Mouse (Mus musculus) hindbrain, embryonic 11.5 days (tissue): ENCODE data around the gene Tnfaip8l2. TPM values are rescaled to one million over a fixed set of nuclear protein-coding genes. Genes with fewer than 3 reads are reported as not detected.
A peak's percentile ranks its signal among the peaks of the same experiment; 100 is the strongest.

Experiments
- ATAC-seq: fragments of 200-750 bp; cut with Nextera tagmentation; 2 replicates; pipeline ENCODE4 v1.8.0; 2017; ENCODE audit warnings: mild to moderate bottlenecking, moderate TSS enrichment, moderate library complexity; ENCODE audit not compliant: low FRiP score
- DNase-seq: peaks from one replicate; pipeline ENCODE4 v3.0.0-alpha.2; 2015; ENCODE audit warnings: low spot score
- H3K27ac ChIP-seq: fragments of 300-500 bp; sonication (generic); 2 replicates; pipeline ENCODE4 v1.5.1; 2014; ENCODE audit warnings: mild to moderate bottlenecking, low read depth, low read length
- H3K27me3 ChIP-seq: fragments of 300-500 bp; sonication (generic); 2 replicates; pipeline ENCODE4 v1.6.1; 2014; ENCODE audit warnings: mild to moderate bottlenecking, low read length, moderate library complexity, mixed read lengths; ENCODE audit not compliant: control insufficient read depth, insufficient read depth
- H3K36me3 ChIP-seq: fragments of 300-500 bp; sonication (generic); 2 replicates; pipeline ENCODE4 v1.6.1; 2014; ENCODE audit warnings: mild to moderate bottlenecking, low read length, moderate library complexity, mixed read lengths; ENCODE audit not compliant: control insufficient read depth, insufficient read depth
- H3K4me1 ChIP-seq: fragments of 300-500 bp; sonication (generic); replicated peaks from 2 replicates; pipeline ENCODE4 v1.6.1; 2014; ENCODE audit warnings: low read length, mixed read lengths; ENCODE audit not compliant: control insufficient read depth, insufficient read depth
- H3K4me2 ChIP-seq: fragments of 300-500 bp; sonication (generic); replicated peaks from 2 replicates; pipeline ENCODE4 v1.6.1; 2014; ENCODE audit warnings: mild to moderate bottlenecking, low read depth, low read length
- H3K4me3 ChIP-seq: fragments of 300-500 bp; sonication (generic); 2 replicates; pipeline ENCODE4 v1.5.1; 2014; ENCODE audit warnings: low read depth, low read length
- H3K9ac ChIP-seq: fragments of 300-500 bp; sonication (generic); 2 replicates; pipeline ENCODE4 v1.6.1; 2014; ENCODE audit warnings: low read depth, low read length
- H3K9me3 ChIP-seq: fragments of 300-500 bp; sonication (generic); 2 replicates; pipeline ENCODE4 v1.6.1; 2016; ENCODE audit warnings: low read length; ENCODE audit not compliant: control insufficient read depth
- WGBS: fragments of 180-500 bp; shearing (Covaris S2); extraction: QIAGEN DNeasy Blood & Tissue Kit; methylation state at CpG from one replicate; pipeline ENCODE4 v1.1.7; 2014; 5-methylcytosine and 5-hydroxymethylcytosine counted together
- polyA plus RNA-seq: library from polyadenylated mRNA; unstranded; fragments of >200 nt; fragmentation: Nextera tagmentation; extraction: Ambion mirVana; gene quantifications from 2 replicates; pipeline ENCODE4 v1.2.1, GENCODE M21; 2014

Tnfaip8l2 gene
- polyA plus RNA-seq, 1 experiment from 2014 or later, result 2.1 TPM

DNA sequence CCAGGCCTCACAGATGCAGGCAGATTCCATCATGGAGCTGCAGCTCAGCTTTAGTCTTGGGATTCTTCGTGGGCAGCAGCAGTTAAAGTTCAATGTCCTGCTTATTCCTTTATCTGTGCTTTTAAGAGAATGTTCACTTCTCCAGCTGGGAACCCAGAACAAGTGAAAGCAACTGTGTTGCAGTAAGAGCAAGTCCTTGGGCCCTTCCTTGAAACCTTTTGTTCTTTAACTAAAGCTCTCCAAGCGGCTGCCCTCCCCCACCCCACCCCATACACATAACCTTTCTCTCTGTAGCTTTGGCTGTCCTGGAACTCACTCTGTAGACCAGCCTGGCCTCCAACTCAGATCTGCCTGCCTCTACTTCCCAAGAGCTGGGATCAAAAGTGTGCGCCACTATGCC lies 34.3 kb upstream of the Tnfaip8l2 start:
- ATAC-seq, result no peak
- Histone ChIP-seq H3K36me3 (peaks cover 7% of the 10 kb centered on the region; the same call in 1 of the 2 replicates), H3K27ac (no peak overlapping the region), H3K4me3 (no peak overlapping the region), H3K4me2 (no peak overlapping the region), H3K9ac (no peak overlapping the region), H3K4me1 (peaks cover 2% of the 10 kb centered on the region; the same call in 1 of the 2 replicates), H3K27me3 (peaks cover 23% of the 10 kb centered on the region), H3K9me3 (no peaks in the 10 kb centered on the region)
- DNase-seq, result no peak
- 65% methylated on average over 3 of the region's 3 CpGs for WGBS

GRCm38 (mm10) chr3:95174011-95174592 lies 31.9 kb upstream of the Tnfaip8l2 start:
- Histone ChIP-seq H3K27ac (no peak overlapping the region), H3K4me2 (no peak overlapping the region), H3K9me3 (no peaks in the 10 kb centered on the region), H3K36me3 (peaks cover 14% of the 10 kb centered on the region), H3K9ac (no peak overlapping the region), H3K27me3 (peaks cover 43% of the 10 kb centered on the region), H3K4me1 (peaks cover 2% of the 10 kb centered on the region; the same call in 1 of the 2 replicates), H3K4me3 (no peak overlapping the region; the same call in 1 of the 2 replicates)
- 1% methylated on average over 16 of the region's 16 CpGs for WGBS
- peak; percentile 48; the same call in 1 of the 2 replicates for ATAC-seq
- peak; percentile 91 for DNase-seq

DNA sequence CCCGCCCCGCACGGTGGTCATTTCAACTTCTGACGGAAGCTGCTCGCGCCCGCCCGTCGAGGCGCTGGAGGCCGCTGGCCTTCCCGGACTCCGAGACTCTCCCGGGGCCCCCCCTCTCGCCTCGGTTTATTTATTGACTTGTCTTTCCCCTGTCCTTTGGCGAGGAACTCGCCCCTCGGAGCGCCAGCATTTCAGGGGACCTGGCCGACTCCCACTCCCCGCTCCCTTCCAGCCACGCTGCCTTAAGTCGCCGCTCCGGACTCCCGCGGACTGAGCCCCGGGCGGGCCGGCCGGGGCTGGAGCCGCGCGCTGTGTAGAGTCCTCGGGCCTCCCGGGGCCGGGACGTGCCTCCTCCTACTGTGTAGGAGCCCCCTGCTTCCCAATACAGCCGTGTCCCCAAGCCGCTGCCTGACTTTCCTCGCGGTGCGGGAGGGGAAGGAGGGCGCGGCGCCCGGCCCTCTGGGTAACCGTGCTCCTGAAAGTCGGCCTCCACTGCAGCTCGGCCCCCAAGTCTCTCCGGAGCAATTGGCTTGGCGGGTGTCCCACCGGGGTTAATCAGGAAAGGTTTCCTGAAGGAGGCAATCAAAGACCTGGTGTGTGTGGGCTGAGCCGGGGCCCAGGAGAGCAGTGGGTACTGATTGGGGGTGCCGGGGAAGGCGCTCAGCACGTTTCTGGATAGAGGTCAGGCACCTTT lies 31.2 kb upstream of the Tnfaip8l2 start:
- H3K27ac ChIP-seq, result no peak overlapping the region
- H3K4me1 ChIP-seq, result peaks cover 2% of the 10 kb centered on the region; the same call in 1 of the 2 replicates
- H3K4me3 ChIP-seq, result peak overlapping the region; percentile 19
- no peaks in the 10 kb centered on the region for H3K9me3 ChIP-seq
- no peak for DNase-seq
- peak overlapping the region; percentile 12; the same call in 1 of the 2 replicates for H3K9ac ChIP-seq
- ATAC-seq, result peak; percentile 14; the same call in 1 of the 2 replicates
- peaks cover 14% of the 10 kb centered on the region for H3K36me3 ChIP-seq
- H3K27me3 ChIP-seq, result peaks cover 43% of the 10 kb centered on the region
- 4% methylated on average over 58 of the region's 58 CpGs for WGBS
- peak overlapping the region; percentile 19; the same call in 1 of the 2 replicates for H3K4me2 ChIP-seq

- Histone ChIP-seq H3K36me3 (peaks cover 17% of the 10 kb centered on the region), H3K4me3 (peak overlapping the region; percentile 19), H3K4me1 (peaks cover 2% of the 10 kb centered on the region; the same call in 1 of the 2 replicates), H3K4me2 (peak overlapping the region; percentile 19; the same call in 1 of the 2 replicates), H3K27ac (no peak overlapping the region), H3K9ac (peak overlapping the region; percentile 21; the same call in 1 of the 2 replicates), H3K27me3 (peaks cover 43% of the 10 kb centered on the region), H3K9me3 (no peaks in the 10 kb centered on the region)
- WGBS, result 13% methylated on average over 60 of the region's 84 CpGs
- DNase-seq (peak; percentile 61), ATAC-seq (no peak)
These were observed 30.5 kb upstream of the Tnfaip8l2 start for GRCm38 (mm10) chr3:95172526-95173255.

DNA sequence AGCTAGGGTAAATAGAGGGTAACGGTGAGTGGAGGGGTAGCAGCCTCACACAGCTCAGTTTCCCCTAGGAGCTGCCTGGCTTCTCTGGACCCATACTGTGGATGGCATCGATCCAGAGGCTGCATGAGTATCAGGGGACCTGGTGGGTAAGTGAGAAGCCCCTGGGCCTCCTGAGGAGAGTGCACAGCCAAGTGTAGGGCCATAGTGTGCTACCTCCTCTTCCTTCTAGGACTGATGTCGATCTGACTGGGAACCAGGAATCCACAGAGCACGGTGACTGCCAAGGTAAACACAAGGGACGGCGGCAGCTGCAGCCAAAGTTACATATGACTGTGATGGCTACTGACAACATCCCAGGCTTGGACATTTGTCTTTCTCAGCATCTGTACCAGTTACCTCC lies 28.9 kb upstream of the Tnfaip8l2 start:
- H3K27me3 ChIP-seq, result peaks cover 43% of the 10 kb centered on the region
- H3K4me1 ChIP-seq, result peaks cover 2% of the 10 kb centered on the region; the same call in 1 of the 2 replicates
- DNase-seq, result no peak
- H3K27ac ChIP-seq, result no peak overlapping the region
- H3K9ac ChIP-seq, result no peak overlapping the region
- no peak for ATAC-seq
- H3K9me3 ChIP-seq, result no peaks in the 10 kb centered on the region
- no peak overlapping the region for H3K4me3 ChIP-seq
- H3K36me3 ChIP-seq, result peaks cover 17% of the 10 kb centered on the region
- 92% methylated on average over 6 of the region's 6 CpGs for WGBS
- no peak overlapping the region for H3K4me2 ChIP-seq

DNA sequence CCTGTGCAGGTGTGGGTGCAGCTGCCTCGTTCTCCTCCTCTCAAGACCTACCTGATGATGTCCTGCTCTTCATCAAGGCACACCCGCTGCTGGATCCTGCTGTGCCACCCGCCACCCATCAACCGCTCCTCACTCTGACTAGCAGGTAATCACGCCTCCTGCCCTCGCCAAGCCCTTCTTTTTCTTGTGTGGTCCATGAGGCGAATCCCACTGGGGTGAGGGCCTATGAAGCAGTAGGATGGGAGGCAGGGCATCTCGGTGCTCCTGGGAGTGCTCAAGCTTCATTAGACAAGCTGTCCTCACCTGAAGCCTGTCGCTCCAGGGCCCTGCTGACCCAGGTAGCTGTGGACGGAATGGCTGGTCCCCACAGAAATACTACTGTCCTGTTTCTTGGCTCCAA lies 27.8 kb upstream of the Tnfaip8l2 start:
- Histone ChIP-seq H3K27ac (no peak overlapping the region), H3K36me3 (peaks cover 17% of the 10 kb centered on the region), H3K27me3 (peaks cover 43% of the 10 kb centered on the region), H3K9me3 (no peaks in the 10 kb centered on the region), H3K4me1 (peaks cover 2% of the 10 kb centered on the region; the same call in 1 of the 2 replicates), H3K4me3 (no peak overlapping the region), H3K9ac (no peak overlapping the region), H3K4me2 (no peak overlapping the region)
- ATAC-seq (no peak), DNase-seq (no peak)
- WGBS, result 89% methylated on average over 10 of the region's 10 CpGs

DNA sequence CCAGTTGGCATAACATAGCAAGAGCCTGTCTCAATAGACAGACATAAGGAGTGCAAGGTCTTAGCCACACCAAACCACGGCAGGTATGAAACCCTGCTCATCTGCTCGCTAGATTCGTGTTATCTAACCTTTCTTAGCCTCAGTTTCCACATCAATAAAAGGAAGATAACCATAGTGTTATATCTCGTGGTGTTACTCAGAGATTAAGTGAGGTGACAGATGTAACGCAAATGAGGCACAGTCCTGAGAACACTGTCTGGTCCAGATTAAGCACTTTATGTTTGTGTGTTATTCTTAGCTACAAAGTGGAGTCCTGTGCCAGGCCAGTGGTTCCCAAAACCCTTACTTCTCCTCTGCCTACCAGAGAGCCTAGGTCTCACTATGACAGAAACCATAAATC lies 22.7 kb upstream of the Tnfaip8l2 start:
- DNase-seq (no peak), ATAC-seq (no peak)
- H3K9me3 ChIP-seq, result no peaks in the 10 kb centered on the region
- no peak overlapping the region for H3K9ac ChIP-seq
- H3K36me3 ChIP-seq, result peaks cover 2% of the 10 kb centered on the region; the same call in 1 of the 2 replicates
- H3K4me1 ChIP-seq, result peaks cover 9% of the 10 kb centered on the region
- no peak overlapping the region for H3K4me2 ChIP-seq
- H3K4me3 ChIP-seq, result no peak overlapping the region
- no peak overlapping the region for H3K27ac ChIP-seq
- 85% methylated on average over 5 of the region's 5 CpGs for WGBS
- H3K27me3 ChIP-seq, result peaks cover 4% of the 10 kb centered on the region

GRCm38 (mm10) chr3:95164256-95164550 lies 22.0 kb upstream of the Tnfaip8l2 start:
- no peak for DNase-seq
- ATAC-seq, result no peak
- no peak overlapping the region for H3K4me3 ChIP-seq
- no peaks in the 10 kb centered on the region; the same call in 1 of the 2 replicates for H3K27me3 ChIP-seq
- 50% methylated on average over 4 of the region's 5 CpGs for WGBS
- no peak overlapping the region for H3K9ac ChIP-seq
- no peak overlapping the region for H3K27ac ChIP-seq
- H3K36me3 ChIP-seq, result peaks cover 2% of the 10 kb centered on the region; the same call in 1 of the 2 replicates
- H3K9me3 ChIP-seq, result no peaks in the 10 kb centered on the region
- H3K4me2 ChIP-seq, result peak overlapping the region; percentile 70
- H3K4me1 ChIP-seq, result peaks cover 14% of the 10 kb centered on the region
